Mouse (Mus musculus): ENCODE measurements around the gene Ifitm10.

- TF ChIP-seq CTCF (IDR thresholded peaks at IDR 0.05; ENCODE audit: extremely low read depth, insufficient read depth, insufficient read length, insufficient replicate concordance) (no peak), POLR2A (IDR thresholded peaks at IDR 0.05; ENCODE audit: low read depth, low read length) (no peak)
Measured at GRCm38 (mm10) chr7:142317216-142317615, 56.3 kb downstream of the Ifitm10 start.

Data from spleen, adult 2 months (tissue).